Mouse (Mus musculus): Measurements from ENCODE around the gene Slc7a8.
A peak's percentile ranks its signal among the peaks of the same experiment; 100 is the strongest.

Gene Slc7a8

GRCm38 (mm10) chr14:54701298-54701697 is 80.4 kb downstream of the Slc7a8 start:
- DNase-seq (ENCODE audit: low read depth, low spot score), result peak; percentile 74

GRCm38 (mm10) chr14:54699586-54699985 is 82.2 kb downstream of the Slc7a8 start:
- no peak for DNase-seq (ENCODE audit: low read depth, low spot score)

- no peak for DNase-seq (ENCODE audit: low read depth, low spot score)
Observed at GRCm38 (mm10) chr14:54698733-54699132, 83.0 kb downstream of the Slc7a8 start, which contains the start of gene Gm29776. Gene Gm29776, minus strand, starts transcription at chr14:54698833.

GRCm38 (mm10) chr14:54696752-54697151 is 85.0 kb downstream of the Slc7a8 start:
- no peak for DNase-seq (ENCODE audit: low read depth, low spot score)

- no peak for DNase-seq (ENCODE audit: low read depth, low spot score)
Observed at GRCm38 (mm10) chr14:54695042-54695441, 86.7 kb downstream of the Slc7a8 start.

GRCm38 (mm10) chr14:54687251-54687650 is 94.5 kb downstream of the Slc7a8 start:
- no peak for DNase-seq (ENCODE audit: low read depth, low spot score)

- peak; percentile 100 for DNase-seq (ENCODE audit: low read depth, low spot score)
Observed at GRCm38 (mm10) chr14:54686522-54687143, 95.1 kb downstream of the Slc7a8 start, which contains the start of gene Acin1. Gene Acin1, minus strand, starts transcription at chr14:54686931.

GRCm38 (mm10) chr14:54686063-54686521 is 95.7 kb downstream of the Slc7a8 start, which contains the start of gene 1700123O20Rik:
Gene 1700123O20Rik, plus strand, starts transcription at chr14:54686216.
- DNase-seq (ENCODE audit: low read depth, low spot score), result peak; percentile 75

- no peak for DNase-seq (ENCODE audit: low read depth, low spot score)
Observed at GRCm38 (mm10) chr14:54685471-54685870, 96.3 kb downstream of the Slc7a8 start.

GRCm38 (mm10) chr14:54682396-54682795 is 99.3 kb downstream of the Slc7a8 start:
- no peak for DNase-seq (ENCODE audit: low read depth, low spot score)

- DNase-seq (ENCODE audit: low read depth, low spot score), result no peak
Observed at GRCm38 (mm10) chr14:54678657-54679304, 103.0 kb downstream of the Slc7a8 start.

- no peak for DNase-seq (ENCODE audit: low read depth, low spot score)
Observed at GRCm38 (mm10) chr14:54676290-54676689, 105.5 kb downstream of the Slc7a8 start.

- DNase-seq (ENCODE audit: low read depth, low spot score), result no peak
Observed at GRCm38 (mm10) chr14:54674317-54674716, 107.4 kb downstream of the Slc7a8 start.
